Mouse (Mus musculus) myocyte (in vitro differentiated cells): ENCODE results near the gene Mrpl45.

Source experiments
- E2F4 ChIP-seq: IDR thresholded peaks from one replicate; pipeline ENCODE4 v1.6.1; 2011; ENCODE audit warnings: mild to moderate bottlenecking, control low read depth, moderate library complexity; ENCODE audit not compliant: insufficient read depth
- MAX ChIP-seq: IDR thresholded peaks from one replicate; pipeline ENCODE4 v1.6.1; 2011; ENCODE audit warnings: low read depth, mild to moderate bottlenecking, control low read depth
- MYOD1 ChIP-seq, 3 experiments: IDR thresholded peaks; one replicate each; pipeline ENCODE4 v1.6.1; 2011; ENCODE audit warnings: control low read depth in 2 of 3, low read depth in 2 of 3, mild to moderate bottlenecking in 2 of 3, moderate library complexity in 1 of 3; ENCODE audit not compliant: insufficient read length in 2 of 3, control insufficient read depth in 1 of 3
- MYOG ChIP-seq, 3 experiments: IDR thresholded peaks; one replicate each; pipeline ENCODE4 v1.6.1; 2011; ENCODE audit warnings: control low read depth in 2 of 3, low read depth in 2 of 3, mild to moderate bottlenecking in 2 of 3; ENCODE audit not compliant: insufficient read length in 2 of 3, control insufficient read depth in 1 of 3, insufficient read depth in 1 of 3
- POLR2A ChIP-seq: IDR thresholded peaks from one replicate; pipeline ENCODE4 v1.6.1; 2011; ENCODE audit warnings: low read depth, mild to moderate bottlenecking, control low read depth, moderate library complexity; ENCODE audit not compliant: insufficient read length
- TCF12 ChIP-seq: IDR thresholded peaks from one replicate; pipeline ENCODE4 v1.6.1; 2011; ENCODE audit warnings: mild to moderate bottlenecking, control low read depth; ENCODE audit not compliant: poor library complexity, insufficient read depth, severe bottlenecking
- USF1 ChIP-seq: IDR thresholded peaks from one replicate; pipeline ENCODE4 v1.6.1; 2011; ENCODE audit warnings: low read depth, mild to moderate bottlenecking, control low read depth, moderate library complexity

- TF ChIP-seq TCF12 (no peak), MYOG (IDR thresholded peaks at IDR 0.05; ENCODE audit: control insufficient read depth in 1 of 3, insufficient read depth in 1 of 3, insufficient read length in 2 of 3, low read depth in 2 of 3) (no peak), MAX (no peak), POLR2A (no peak), MYOD1 (IDR thresholded peaks at IDR 0.05; ENCODE audit: control insufficient read depth in 1 of 3, insufficient read length in 2 of 3, low read depth in 2 of 3) (no peak), USF1 (no peak), E2F4 (no peak)
Observed at GRCm38 (mm10) chr11:97338977-97339315, 23.4 kb downstream of the Mrpl45 start.
